Mouse (Mus musculus): ENCODE measurements at regions not wholly inside any gene's neighbourhood (a gene's known extent, or its start where the extent isn't known, plus 50 kb on each side); places are given as distances from the start of the nearest gene placed in this dataset.

DNA sequence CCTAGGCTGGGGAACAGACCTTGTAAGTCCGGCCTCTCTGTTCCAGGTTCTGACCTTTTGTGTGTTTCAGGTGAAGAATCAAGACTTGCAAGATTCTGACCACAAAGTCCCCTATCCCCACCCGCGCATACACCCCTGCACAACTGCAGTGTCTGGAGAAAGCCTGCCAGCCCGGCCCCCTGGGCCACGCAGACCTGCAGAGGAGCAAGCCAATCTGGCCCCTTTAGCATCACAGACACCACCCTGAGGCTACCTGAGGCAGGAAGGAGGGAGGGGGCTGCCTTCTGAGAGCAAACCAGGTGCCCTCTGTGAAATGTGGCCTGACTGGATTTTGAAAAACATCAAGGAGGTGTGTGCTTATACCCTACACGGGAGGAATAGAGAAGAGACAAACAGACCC, 213.8 kb upstream of the Spdye4c start:
- DNase-seq (ENCODE audit: extremely low read depth): no peak
- dilution Hi-C loops (cut with MboI; ENCODE audit: extremely low pct_ligation_motif_present, extremely low pct_unique_long_range_greater_than_20kb, low sequenced_read_pairs): no loop called here

GRCm38 (mm10) chr2:128377680-128378079, 213.3 kb upstream of the Spdye4c start:
- peak overlapping the region; percentile 68; the same call in 1 of the 2 replicates for H3K27ac ChIP-seq (ENCODE audit: insufficient read depth, low read depth)
- H3K27me3 ChIP-seq (replicated peaks): no peaks in the 10 kb centered on the region
- DNase-seq (ENCODE audit: extremely low read depth): peak; percentile 71
- peak overlapping the region in 1 of 3 experiments; percentile 29 for H3K4me3 ChIP-seq (replicated peaks in 1 of 3; ENCODE audit: low read depth in 2 of 3, low read length in 2 of 3, poor library complexity in 1 of 3)
- peak overlapping the region; percentile 83 for H3K4me2 ChIP-seq (ENCODE audit: insufficient read depth, low read depth, poor library complexity, severe bottlenecking)
- no peaks in the 10 kb centered on the region for H3K36me3 ChIP-seq (replicated peaks in 1 of 2; ENCODE audit: control insufficient read depth in 1 of 2, insufficient read depth in 1 of 2, low read length in 1 of 2)
- in situ Hi-C loops (cut with MboI; ENCODE audit: low pct_ligation_motif_present, low pct_unique_long_range_greater_than_20kb, low sequenced_read_pairs): no loop called here
- peaks cover 43 to 97% of the 10 kb centered on the region in 2 experiments for H3K4me1 ChIP-seq (ENCODE audit: control insufficient read depth in 1 of 2, insufficient read depth in 2 of 2)
- H3K9ac ChIP-seq (ENCODE audit: insufficient read depth, low read depth): no peak overlapping the region
- H3K9me3 ChIP-seq (replicated peaks; ENCODE audit: low read length): no peaks in the 10 kb centered on the region
- peaks cover 6% of the 10 kb centered on the region for H3K79me2 ChIP-seq (replicated peaks; ENCODE audit: control insufficient read depth, extremely low read depth, insufficient read depth, poor library complexity, severe bottlenecking)
- dilution Hi-C loops (cut with MboI; ENCODE audit: extremely low pct_ligation_motif_present, extremely low pct_unique_long_range_greater_than_20kb, low sequenced_read_pairs): no loop called here
- no peak for TF ChIP-seq PAX5 (IDR thresholded peaks at IDR 0.05; ENCODE audit: low read length)
- TF ChIP-seq GABPA (IDR thresholded peaks at IDR 0.05; ENCODE audit: insufficient replicate concordance, low read depth, low read length): no peak
- no peak for TF ChIP-seq MAZ (IDR thresholded peaks at IDR 0.05; ENCODE audit: low read depth, low read length)
- peak; percentile 88 for TF ChIP-seq MEF2A (IDR thresholded peaks at IDR 0.05; ENCODE audit: borderline replicate concordance, low read depth, low read length)
- TF ChIP-seq JUN (IDR thresholded peaks at IDR 0.05; ENCODE audit: insufficient read depth, low read depth, low read length): peak; percentile 72
- TF ChIP-seq RAD21 (IDR thresholded peaks at IDR 0.05; ENCODE audit: low read depth, low read length): peak; percentile 0
- TF ChIP-seq CTCF (conservative IDR thresholded peaks at IDR 0.05 in 1 of 2, IDR thresholded peaks at IDR 0.05 in 1 of 2; ENCODE audit: low read depth in 2 of 2, low read length in 2 of 2): no peak
- TF ChIP-seq HCFC1 (IDR thresholded peaks at IDR 0.05; ENCODE audit: low read depth, low read length): no peak
- no peak; the same call in 1 of the 2 replicates for TF ChIP-seq MXI1 (IDR thresholded peaks at IDR 0.05; ENCODE audit: low read depth, low read length)
- TF ChIP-seq SMC3 (IDR thresholded peaks at IDR 0.05; ENCODE audit: low read depth, low read length): 0 out of 2 replicates have a peak, but pooled peaks have one; percentile 6
- no peak for TF ChIP-seq ELF1 (IDR thresholded peaks at IDR 0.05; ENCODE audit: low read depth, low read length)
- TF ChIP-seq ZC3H11A (IDR thresholded peaks at IDR 0.05; ENCODE audit: low read depth, low read length): no peak
- TF ChIP-seq CHD2 (IDR thresholded peaks at IDR 0.05; ENCODE audit: low read length): no peak; the same call in 1 of the 2 replicates
- TF ChIP-seq MAX (IDR thresholded peaks at IDR 0.05; ENCODE audit: low read length): no peak
- no peak for TF ChIP-seq NELFE (IDR thresholded peaks at IDR 0.05; ENCODE audit: low read depth, low read length)
- peak; percentile 97 for TF ChIP-seq IRF4 (IDR thresholded peaks at IDR 0.05; ENCODE audit: low read depth, low read length)
- peak; percentile 87 for TF ChIP-seq JUND (conservative IDR thresholded peaks at IDR 0.05; ENCODE audit: low read depth, low read length)
- TF ChIP-seq TBP (conservative IDR thresholded peaks at IDR 0.05; ENCODE audit: low read depth, low read length): no peak
- no peak for TF ChIP-seq ZKSCAN1 (IDR thresholded peaks at IDR 0.05; ENCODE audit: borderline replicate concordance, low read depth, low read length)
- TF ChIP-seq ETS1 (conservative IDR thresholded peaks at IDR 0.05; ENCODE audit: low read depth, low read length): peak; percentile 88
- TF ChIP-seq KAT2A (IDR thresholded peaks at IDR 0.05; ENCODE audit: insufficient replicate concordance, low read length): no peak
- TF ChIP-seq SIN3A (IDR thresholded peaks at IDR 0.05; ENCODE audit: low read length): peak; percentile 89
- peak; percentile 89 for TF ChIP-seq RCOR1 (conservative IDR thresholded peaks at IDR 0.05; ENCODE audit: low read depth, low read length)
- TF ChIP-seq POLR2AphosphoS2 (IDR thresholded peaks at IDR 0.05; ENCODE audit: low read depth, low read length): no peak
- peak; percentile 87 for TF ChIP-seq BHLHE40 (IDR thresholded peaks at IDR 0.05; ENCODE audit: low read depth, low read length)
- peak; percentile 81 for TF ChIP-seq TCF12 (IDR thresholded peaks at IDR 0.05; ENCODE audit: low read depth, low read length)
- TF ChIP-seq POLR2A (IDR thresholded peaks at IDR 0.05; ENCODE audit: low read depth, low read length): no peak
- no peak for TF ChIP-seq USF2 (conservative IDR thresholded peaks at IDR 0.05; ENCODE audit: low read depth, low read length)
- peak; percentile 52; the same call in 1 of the 2 replicates for TF ChIP-seq MYC (IDR thresholded peaks at IDR 0.05; ENCODE audit: low read depth, low read length)
- TF ChIP-seq UBTF (IDR thresholded peaks at IDR 0.05; ENCODE audit: low read depth, low read length): no peak
- TF ChIP-seq NRF1 (IDR thresholded peaks at IDR 0.05; ENCODE audit: low read depth, low read length): no peak
- peak; percentile 96 for TF ChIP-seq EP300 (IDR thresholded peaks at IDR 0.05; ENCODE audit: low read length)

More for the DNA sequence above, 213.8 kb upstream of the Spdye4c start:
- TF ChIP-seq MAZ (IDR thresholded peaks at IDR 0.05; ENCODE audit: low read depth, low read length) (peak; percentile 23; the same call in 1 of the 2 replicates), TBP (conservative IDR thresholded peaks at IDR 0.05; ENCODE audit: low read depth, low read length) (no peak), MEF2A (IDR thresholded peaks at IDR 0.05; ENCODE audit: borderline replicate concordance, low read depth, low read length) (no peak), POLR2AphosphoS2 (IDR thresholded peaks at IDR 0.05; ENCODE audit: low read depth, low read length) (no peak), NELFE (IDR thresholded peaks at IDR 0.05; ENCODE audit: low read depth, low read length) (no peak)
- H3K4me1 ChIP-seq (ENCODE audit: control insufficient read depth in 1 of 2, insufficient read depth in 2 of 2): peaks cover 47 to 97% of the 10 kb centered on the region in 2 experiments
- in situ Hi-C loops (cut with MboI; ENCODE audit: low pct_ligation_motif_present, low pct_unique_long_range_greater_than_20kb, low sequenced_read_pairs): no loop called here
- H3K9ac ChIP-seq (ENCODE audit: insufficient read depth, low read depth): no peak overlapping the region
- H3K36me3 ChIP-seq (replicated peaks in 1 of 2; ENCODE audit: control insufficient read depth in 1 of 2, insufficient read depth in 1 of 2, low read length in 1 of 2): no peaks in the 10 kb centered on the region
- H3K79me2 ChIP-seq (replicated peaks; ENCODE audit: control insufficient read depth, extremely low read depth, insufficient read depth, poor library complexity, severe bottlenecking): peaks cover 6% of the 10 kb centered on the region
- H3K4me3 ChIP-seq (replicated peaks in 1 of 3; ENCODE audit: low read depth in 2 of 3, low read length in 2 of 3, poor library complexity in 1 of 3): peak overlapping the region in 1 of 3 experiments; percentile 9
- H3K27ac ChIP-seq (ENCODE audit: insufficient read depth, low read depth): peak overlapping the region; percentile 47
- H3K27me3 ChIP-seq (replicated peaks): no peaks in the 10 kb centered on the region
- peak overlapping the region; percentile 83 for H3K4me2 ChIP-seq (ENCODE audit: insufficient read depth, low read depth, poor library complexity, severe bottlenecking)
- no peaks in the 10 kb centered on the region for H3K9me3 ChIP-seq (replicated peaks; ENCODE audit: low read length)

All from CH12.LX (cell line).